Mouse (Mus musculus) embryo, embryonic 10 days (tissue): Measurements from ENCODE around the gene Shisa7.
A peak's percentile ranks its signal among the peaks of the same experiment; 100 is the strongest.
"Not testable (repeated sequence)": the region's sequence is repeated elsewhere in the genome, so short reads cannot be mapped to it uniquely, and the experiment has no call there.

Source experiments
- DNase-seq: peaks from one replicate; pipeline ENCODE4 v3.0.0-alpha.2; 2015; ENCODE audit warnings: low spot score

The Shisa7 gene

DNA sequence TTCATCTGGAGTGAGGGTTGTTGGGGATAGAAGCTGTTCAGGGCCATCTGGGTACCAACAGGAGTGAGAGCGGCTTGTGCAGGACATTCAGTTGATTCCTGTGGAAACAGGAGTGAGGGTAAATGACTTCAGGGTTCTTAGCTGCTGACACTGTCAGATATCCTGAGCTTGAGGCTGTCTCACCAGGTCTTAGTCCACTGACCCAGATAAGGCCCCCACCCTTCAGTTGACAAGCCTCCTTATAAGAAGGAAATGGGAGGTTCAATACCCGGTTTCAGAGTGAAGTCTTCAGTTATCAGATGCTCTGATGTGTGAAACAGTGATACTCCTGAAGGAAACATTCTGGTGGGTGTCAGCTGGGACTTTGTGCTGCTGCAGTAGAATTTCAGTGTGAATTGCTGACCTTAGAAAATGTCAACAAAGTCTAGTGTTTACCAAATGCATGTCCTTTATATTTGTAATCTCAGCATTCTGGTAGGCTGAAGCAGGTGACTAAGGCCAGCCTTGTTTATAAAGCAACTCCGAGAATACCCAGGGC lies 49.8 kb downstream of the Shisa7 start:
- DNase-seq = no peak

DNA sequence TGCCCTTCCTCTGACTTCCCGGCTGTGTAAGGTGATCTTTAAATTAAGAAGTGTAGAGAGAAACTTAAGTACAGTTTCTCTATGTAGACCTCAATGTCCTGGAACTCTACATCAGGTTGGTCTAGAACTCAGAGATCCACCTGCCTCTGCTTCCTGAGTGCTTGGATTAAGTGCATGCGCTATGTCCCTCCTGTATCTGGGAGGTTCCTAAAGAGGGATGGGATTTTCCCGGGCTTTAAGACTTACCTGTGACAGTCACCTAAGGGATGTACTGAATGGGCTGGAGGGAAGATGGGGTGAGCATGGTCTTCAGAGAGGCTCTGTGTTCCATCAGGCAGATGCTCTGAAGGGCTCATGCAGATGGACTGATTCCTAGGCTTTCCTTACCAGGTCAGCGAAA lies 50.8 kb downstream of the Shisa7 start:
- DNase-seq = no peak

DNA sequence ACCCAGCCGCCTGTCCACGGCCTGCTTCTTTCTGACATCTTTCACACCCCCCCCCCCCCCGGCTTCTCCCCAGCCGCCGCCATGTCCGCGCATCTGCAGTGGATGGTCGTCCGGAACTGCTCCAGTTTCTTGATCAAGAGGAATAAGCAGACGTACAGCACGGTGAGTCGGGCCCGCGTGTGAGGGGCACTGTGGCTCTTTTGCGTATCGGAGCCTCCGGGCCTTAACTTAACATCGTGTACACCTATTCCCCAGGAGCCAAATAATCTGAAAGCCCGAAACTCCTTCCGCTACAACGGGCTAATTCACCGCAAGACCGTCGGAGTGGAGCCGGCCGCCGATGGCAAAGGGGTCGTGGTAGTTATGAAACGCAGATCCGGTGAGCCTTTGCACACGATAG lies 51.2 kb downstream of the Shisa7 start:
- not testable (repeated sequence) for DNase-seq

DNA sequence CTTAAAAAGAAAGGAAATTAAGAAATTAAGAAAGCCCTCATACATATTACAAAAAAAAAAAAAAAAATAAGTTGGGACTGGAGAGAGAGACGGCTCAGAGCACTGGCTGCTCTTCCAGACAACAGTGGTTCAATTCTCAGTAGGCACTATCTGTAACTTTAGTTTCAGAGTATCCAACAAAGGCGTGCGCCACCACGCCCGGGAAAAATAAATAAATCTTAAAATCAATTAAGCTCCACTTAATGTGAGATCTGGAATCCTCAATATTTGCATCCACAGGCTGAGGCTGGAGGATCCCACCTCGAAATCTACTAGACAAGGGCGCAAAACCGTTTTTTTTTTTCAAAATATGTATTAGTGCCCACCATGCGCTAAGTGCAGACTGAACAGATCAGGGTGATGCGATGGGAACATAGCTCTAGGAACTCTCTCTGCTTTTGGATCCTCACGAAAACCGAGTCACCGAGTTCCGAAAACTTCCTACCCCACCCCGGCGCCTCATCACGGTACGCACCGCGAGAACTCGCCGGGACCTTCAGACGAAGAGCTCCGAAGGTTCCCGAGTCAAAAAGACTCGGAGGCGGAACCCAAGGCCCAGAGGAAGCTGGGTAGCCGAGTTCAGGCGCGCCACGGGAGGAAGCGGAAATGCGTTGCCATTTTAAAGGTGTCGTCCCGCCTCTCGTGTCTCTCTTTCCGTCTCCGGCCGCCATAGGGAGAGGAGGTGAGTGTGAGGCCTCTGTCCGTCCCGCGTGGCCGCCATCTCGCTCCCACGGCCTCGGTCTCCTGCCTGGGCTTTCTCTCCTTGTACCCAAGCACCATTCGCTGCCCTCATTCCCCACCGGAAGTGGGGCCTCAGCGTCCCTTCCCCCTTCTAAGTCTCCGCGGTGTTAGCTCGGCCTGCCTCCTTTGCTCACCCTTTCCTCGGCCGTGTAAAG lies 52.0 kb downstream of the Shisa7 start, which contains the start of gene Rpl28:
TSS of gene Rpl28 (plus strand) at position 597 of the 935 bp plus-strand sequence.
- peak; percentile 99 for DNase-seq

DNA sequence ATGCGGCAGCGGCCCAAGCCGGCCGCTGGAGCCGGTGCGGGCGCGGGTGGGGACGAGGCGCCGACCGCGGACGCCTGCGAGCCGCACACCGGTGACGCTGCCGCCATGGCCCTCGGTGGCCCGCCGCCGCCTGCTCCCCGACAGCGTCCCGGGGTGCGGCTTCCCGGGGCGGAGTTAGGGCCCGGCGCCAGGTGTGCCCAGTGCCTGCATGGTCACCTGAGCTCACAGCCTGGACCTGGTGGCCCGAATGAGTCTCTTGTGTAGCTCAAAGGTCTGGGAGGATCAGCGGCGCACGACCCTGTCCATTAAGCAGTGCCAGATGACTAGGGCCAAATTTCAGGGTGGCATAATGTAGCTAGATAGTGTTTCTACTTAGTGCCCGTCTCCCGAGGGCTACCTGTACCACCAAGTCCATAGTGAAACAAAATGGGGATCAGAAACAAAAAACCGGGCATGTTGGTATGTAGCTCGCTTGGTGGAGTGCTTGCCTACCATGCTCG lies 55.0 kb downstream of the Shisa7 start, which contains the start of gene Tmem238:
TSS of gene Tmem238 (minus strand) at position 221 of the 500 bp plus-strand sequence.
- DNase-seq = peak; percentile 32

DNA sequence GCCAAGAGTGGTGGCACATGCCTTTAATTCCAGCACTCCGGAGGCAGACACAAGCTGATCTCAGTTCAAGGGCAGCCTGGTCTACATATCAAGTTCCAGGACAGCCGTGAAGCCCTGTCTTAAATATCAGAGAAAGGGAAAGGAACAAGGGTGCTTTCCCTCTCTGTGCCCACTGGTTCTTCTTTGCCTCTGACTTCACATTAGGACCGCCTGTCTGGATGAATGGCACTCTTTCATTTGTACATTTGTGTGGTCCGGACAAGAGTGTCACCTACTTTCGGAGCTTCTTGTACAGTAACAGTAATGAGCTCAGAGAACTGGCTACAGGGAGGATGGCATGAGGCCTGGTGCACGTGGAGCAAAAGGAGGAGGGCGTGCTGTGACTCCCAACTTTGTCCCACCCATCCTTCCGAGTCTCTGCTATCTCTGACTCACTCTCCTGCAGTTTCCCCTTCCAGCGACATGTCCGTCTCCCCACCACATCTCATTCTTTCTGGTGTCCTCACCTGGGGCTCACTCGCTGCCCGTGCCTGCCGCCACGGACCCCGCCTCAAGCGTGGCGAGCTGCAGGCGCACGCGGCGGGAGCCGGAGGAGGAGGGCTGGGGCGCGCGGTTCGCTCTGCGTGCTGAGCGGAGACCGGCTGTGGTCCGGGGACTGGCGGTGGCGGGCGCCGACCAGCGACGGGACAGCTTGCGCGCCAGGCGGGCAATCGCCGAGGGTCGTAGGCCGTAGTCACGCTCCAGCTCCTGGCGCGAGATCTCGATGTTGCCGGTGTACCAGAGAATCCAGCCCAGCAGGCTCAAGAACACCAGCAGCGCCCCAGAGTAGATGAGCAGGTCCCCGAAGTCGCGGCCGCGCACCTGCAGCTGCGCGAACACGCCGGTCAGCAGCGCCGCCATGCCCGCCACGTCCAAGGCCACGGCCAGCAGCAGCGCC lies 55.7 kb downstream of the Shisa7 start:
- peak; percentile 82 for DNase-seq

DNA sequence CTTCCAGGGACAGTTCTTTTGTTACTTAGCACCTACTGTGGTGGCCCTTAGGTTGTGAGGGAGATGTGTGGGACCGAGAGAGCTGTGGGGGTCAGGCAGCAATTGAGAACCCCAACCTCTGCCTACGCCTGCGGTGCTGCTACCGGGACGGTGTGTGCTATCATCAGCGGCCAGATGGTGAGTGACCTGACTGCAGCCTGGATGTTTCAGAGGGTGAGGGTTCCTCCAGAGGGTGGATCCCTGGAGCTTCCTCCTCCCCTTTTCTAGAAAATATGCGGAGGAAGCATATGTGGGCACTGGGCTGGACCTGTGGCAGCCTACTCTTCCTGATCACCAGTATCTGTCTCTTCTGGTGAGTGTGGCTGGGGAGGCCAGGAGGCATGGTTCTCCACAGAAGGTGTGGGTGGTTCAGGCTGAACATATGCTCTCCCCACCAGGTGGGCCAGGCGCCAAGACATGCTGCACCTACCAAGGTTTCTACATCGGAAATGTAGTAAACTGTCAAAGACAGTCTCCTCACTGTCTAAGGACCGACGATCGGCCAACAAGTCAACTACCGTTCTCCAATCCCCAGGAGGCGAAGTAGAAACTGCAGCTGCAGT lies 60.7 kb downstream of the Shisa7 start:
- no peak for DNase-seq

DNA sequence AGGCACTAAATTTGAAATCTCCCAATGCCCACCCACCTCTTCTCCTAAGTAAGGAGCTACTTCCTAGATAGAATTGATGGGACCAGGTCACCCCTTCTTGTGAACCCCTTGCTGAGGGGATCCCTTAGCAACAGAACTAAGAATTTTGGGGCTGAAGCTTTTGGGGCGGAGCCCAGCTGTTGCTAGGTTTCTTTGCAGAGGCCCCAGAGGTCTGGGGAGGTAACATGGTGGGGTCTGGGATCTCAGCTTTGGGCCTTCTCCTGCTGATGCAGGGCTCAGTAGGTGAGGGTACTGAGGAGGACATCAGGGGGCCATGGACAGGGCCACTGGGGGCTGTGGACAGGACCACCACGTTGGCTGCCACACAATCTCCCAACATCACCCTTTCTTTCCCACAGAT lies 61.7 kb downstream of the Shisa7 start, which contains the start of the genes Il11 and Tmem190:
TSS of gene Il11 (minus strand) at position 101 of the 400 bp plus-strand sequence.
TSS of gene Tmem190 (plus strand) at position 179 of the 400 bp plus-strand sequence.
- DNase-seq = no peak

DNA sequence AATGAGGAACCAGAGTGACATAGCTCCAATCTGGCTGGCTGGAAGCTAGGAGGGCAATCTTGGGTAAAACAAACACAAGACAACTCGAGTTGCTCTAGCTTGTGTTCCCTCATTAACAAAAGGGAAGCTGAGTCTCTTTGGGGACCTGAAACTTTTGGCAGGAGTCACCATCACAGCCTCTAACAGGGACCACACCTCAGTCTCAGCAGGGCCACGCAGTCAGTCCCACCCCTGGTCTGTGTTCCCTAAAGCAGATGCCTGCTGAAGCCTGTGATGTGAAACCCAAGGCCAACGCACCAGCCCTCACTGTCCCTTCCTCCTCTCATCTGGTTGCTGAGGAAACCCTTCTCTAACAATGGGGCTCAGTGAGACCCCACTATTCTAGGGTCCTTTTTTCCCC lies 62.4 kb downstream of the Shisa7 start:
- no peak for DNase-seq

DNA sequence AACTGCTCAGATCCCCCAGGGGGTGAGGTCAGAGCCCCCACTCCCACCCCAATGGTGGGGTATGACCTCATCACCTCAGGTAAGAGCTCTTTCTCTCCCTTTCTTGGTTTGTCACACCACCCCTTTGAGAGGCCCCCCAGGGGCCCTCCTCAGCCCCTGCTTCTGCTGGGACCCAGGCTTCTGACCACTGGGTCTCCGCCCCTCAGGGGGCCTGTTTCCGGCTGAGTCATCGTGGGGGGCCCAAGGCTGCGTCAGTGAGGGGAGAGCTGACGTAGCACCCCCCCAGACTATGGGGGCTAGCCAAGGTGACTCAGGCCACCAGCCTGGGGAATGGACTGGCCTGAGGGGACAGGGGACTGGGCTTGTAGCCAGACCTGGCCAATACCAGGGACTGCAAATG lies 64.6 kb downstream of the Shisa7 start:
- no peak for DNase-seq

DNA sequence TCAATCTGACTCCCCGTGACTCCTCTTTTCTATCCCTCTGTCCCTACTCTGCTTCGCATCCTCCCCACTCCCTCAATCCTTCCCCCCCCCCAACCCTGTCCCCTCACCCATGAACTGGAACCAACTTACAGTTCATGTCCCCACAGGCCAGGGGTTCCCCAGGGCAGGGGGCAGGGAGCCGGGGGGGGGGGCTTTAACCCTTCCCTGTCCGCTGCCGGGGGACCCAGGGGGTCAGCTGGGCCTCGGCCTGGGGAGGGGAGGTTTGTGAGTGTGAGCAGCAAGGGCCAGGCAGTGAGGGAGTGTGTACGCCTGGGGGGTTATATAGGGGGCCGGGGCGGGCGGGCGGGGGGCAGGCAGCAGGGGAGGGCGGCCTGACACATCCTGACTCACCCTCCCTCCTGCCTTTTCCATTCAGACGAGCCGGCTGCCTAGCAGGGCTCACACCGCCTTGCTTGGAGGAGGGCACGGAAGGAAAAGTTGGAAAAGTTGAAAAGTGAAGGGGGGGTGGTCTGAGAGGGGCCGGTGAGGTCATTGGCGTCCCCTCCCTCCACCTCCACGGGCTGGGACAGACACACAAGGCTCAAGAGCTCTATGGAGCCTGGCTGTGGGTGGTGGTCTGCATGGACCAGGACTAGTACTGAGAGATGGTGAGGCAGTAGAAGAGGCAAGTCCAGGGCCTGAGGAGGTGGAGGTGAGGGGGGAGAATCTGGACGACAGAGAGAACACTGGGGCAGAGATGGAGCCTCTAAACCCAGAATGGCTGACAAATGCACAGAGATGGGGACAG lies 66.5 kb downstream of the Shisa7 start:
- no peak for DNase-seq

DNA sequence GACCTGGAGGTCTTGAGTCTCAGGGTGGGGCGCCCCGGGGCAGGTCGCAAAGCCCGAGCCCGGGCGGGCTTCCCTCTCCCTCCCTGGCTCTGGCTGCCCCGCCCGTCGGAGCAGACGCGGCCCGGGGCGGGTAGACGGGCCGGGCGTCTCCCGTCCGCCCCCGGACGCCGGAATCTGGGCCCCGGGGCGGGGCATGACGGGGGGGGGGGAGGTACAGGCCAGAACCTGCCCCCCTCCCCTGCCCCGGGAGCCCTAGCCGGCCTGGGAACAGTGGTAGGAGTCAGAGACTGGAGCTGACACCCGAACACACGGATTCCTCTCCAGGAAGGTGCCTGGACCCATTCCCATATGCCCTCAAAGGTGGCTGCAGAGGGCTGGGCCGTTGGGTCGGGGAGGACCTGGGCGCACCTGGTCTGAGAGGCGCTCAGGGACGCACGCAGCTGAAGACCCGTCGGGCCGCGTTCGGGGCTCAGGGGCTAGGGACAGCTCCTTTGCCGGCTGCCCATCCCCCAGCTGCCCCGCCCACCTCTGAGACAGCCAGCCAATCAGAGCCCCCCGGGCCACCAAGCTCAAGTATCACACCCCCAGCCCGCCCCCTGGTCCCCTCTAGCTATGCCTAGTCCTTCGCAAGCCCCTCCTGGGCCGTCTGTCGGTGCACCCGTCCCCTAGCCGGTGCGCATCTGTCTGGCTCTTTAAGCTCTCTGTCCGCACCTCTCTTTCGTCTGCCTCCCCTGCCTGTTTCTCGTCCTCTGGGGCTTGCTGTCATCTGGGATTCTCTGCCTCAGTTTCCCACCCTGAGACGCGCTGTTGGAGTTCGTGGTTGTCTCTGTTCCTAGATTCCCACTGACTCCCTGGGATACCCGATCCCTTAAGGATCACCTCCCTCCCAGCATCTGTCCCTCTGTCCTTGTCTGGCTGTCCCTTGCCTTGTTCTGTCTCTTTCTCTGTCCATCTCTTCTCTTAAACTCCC lies 67.3 kb downstream of the Shisa7 start:
- DNase-seq = peak; percentile 78

DNA sequence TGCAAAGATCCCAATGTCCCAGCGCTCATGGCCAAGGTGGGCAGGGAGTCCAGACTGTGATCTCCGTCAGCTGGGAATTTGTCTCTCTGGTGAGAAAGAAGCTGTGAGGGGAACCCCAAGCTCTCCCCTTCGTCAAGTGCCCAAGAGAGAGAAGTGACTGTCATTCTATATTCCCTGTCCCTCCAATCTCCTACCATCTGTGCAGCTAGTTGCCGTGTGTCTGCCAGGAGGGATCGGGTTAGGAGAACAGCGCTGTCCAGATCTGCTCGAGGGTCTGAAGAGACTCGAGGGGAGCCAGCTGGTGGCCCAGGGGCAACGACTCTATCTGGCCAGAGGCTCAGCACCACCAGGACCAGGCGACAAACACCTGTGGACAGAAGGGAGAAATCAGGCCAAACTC lies 68.4 kb downstream of the Shisa7 start:
- DNase-seq = no peak
